Mouse (Mus musculus) heart, embryonic 14.5 days (tissue): ENCODE data around the gene Vangl1. TPM values are rescaled to one million over a fixed set of nuclear protein-coding genes. Genes with fewer than 3 reads are reported as not detected.

Experiments
- ATAC-seq: fragments of 200-750 bp; cut with Nextera tagmentation; 2 replicates; pipeline ENCODE4 v1.8.0; 2017; ENCODE audit warnings: low read depth, moderate TSS enrichment; ENCODE audit not compliant: insufficient number of reproducible peaks, insufficient read depth, low FRiP score
- H3K27ac ChIP-seq, 2 experiments: fragments of 200-500 bp in 1 of 2; fragments of 300-500 bp in 1 of 2; sonication (generic) in 1 of 2; replicated peaks in 1 of 2; 2 replicates each; pipeline ENCODE4 v1.5.1; 2012 to 2014; ENCODE audit warnings: low read depth in 2 of 2, low read length in 2 of 2, control low read depth in 1 of 2, mild to moderate bottlenecking in 1 of 2, mixed read lengths in 1 of 2; ENCODE audit not compliant: control insufficient read depth in 1 of 2, insufficient read depth in 1 of 2
- H3K27me3 ChIP-seq: fragments of 300-500 bp; sonication (generic); 2 replicates; pipeline ENCODE4 v1.6.1; 2014; ENCODE audit warnings: mild to moderate bottlenecking, low read length, control low read depth; ENCODE audit not compliant: control insufficient read depth, insufficient read depth
- H3K36me3 ChIP-seq: fragments of 300-500 bp; sonication (generic); 2 replicates; pipeline ENCODE4 v1.6.1; 2014; ENCODE audit warnings: mild to moderate bottlenecking, control low read depth, low read length, mixed read lengths; ENCODE audit not compliant: control insufficient read depth, insufficient read depth
- H3K4me1 ChIP-seq, 2 experiments: fragments of 200-500 bp in 1 of 2; fragments of 300-500 bp in 1 of 2; sonication (generic) in 1 of 2; 2 replicates each; pipeline ENCODE4 v1.6.1; 2012 to 2014; ENCODE audit warnings: low read length in 2 of 2, control low read depth in 1 of 2, mixed read lengths in 1 of 2; ENCODE audit not compliant: control insufficient read depth in 2 of 2, insufficient read depth in 2 of 2
- H3K4me2 ChIP-seq: fragments of 300-500 bp; sonication (generic); 2 replicates; pipeline ENCODE4 v1.6.1; 2014; ENCODE audit warnings: mild to moderate bottlenecking, low read length
- H3K4me3 ChIP-seq, 2 experiments: fragments of 200-500 bp in 1 of 2; fragments of 300-500 bp in 1 of 2; sonication (generic) in 1 of 2; 2 replicates each; pipeline ENCODE4 v1.5.1; 2012 to 2014; ENCODE audit warnings: low read length in 2 of 2, mild to moderate bottlenecking in 2 of 2, control low read depth in 1 of 2, low read depth in 1 of 2, moderate library complexity in 1 of 2; ENCODE audit not compliant: control insufficient read depth in 1 of 2, insufficient read depth in 1 of 2
- H3K9ac ChIP-seq: fragments of 300-500 bp; sonication (generic); 2 replicates; pipeline ENCODE4 v1.6.1; 2014; ENCODE audit warnings: mild to moderate bottlenecking, low read length
- H3K9me3 ChIP-seq: fragments of 300-500 bp; sonication (generic); 2 replicates; pipeline ENCODE4 v1.6.1; 2016; ENCODE audit warnings: low read length, control low read depth; ENCODE audit not compliant: control insufficient read depth
- WGBS: fragments of 180-500 bp; shearing (Covaris S2); extraction: QIAGEN DNeasy Blood & Tissue Kit; methylation state at CpG from one replicate; pipeline ENCODE4 v1.1.7; 2014; 5-methylcytosine and 5-hydroxymethylcytosine counted together
- polyA plus RNA-seq: library from polyadenylated mRNA; unstranded; fragments of >200 nt; fragmentation: Nextera tagmentation; extraction: Ambion mirVana; gene quantifications from 2 replicates; pipeline ENCODE4 v1.2.1, GENCODE M21; 2014

The Vangl1 gene
- polyA plus RNA-seq, 1 experiment from 2014 or later: 26.7 TPM

GRCm38 (mm10) chr3:102122046-102122445 is 82.4 kb downstream of the Vangl1 start:
- Histone ChIP-seq H3K9ac (no peak overlapping the region), H3K4me2 (no peak overlapping the region), H3K9me3 (0 out of 2 replicates have a peak, but pooled peaks cover 3% of the 10 kb centered on the region), H3K36me3 (peaks cover 63% of the 10 kb centered on the region), H3K27ac (no peak overlapping the region), H3K4me3 (no peak overlapping the region), H3K27me3 (no peaks in the 10 kb centered on the region), H3K4me1 (no peaks in the 10 kb centered on the region)
- no peak for ATAC-seq
- WGBS: 71% methylated on average over 7 of the region's 7 CpGs

DNA sequence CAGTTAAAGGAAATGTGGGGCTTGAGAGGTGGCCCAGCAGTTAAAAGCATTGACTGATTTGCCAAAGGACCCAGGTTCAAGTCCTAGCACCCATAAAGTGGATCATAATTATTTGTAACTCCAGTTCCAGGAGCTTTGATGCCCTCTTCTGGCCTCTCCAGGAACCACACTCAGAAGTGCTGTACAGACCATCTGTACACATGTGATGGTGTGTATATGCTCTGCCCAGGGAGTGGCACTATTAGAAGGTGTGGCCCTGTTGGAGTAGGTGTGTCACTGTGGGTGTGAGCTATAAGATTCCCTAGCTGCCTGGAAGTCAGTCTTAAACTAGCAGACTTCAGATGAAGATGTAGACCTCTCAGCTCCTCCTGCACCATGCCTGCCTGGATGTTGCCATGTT is 83.5 kb downstream of the Vangl1 start:
- Histone ChIP-seq H3K27me3 (no peaks in the 10 kb centered on the region), H3K36me3 (peaks cover 64% of the 10 kb centered on the region), H3K9ac (no peak overlapping the region), H3K4me2 (no peak overlapping the region), H3K4me1 (no peaks in the 10 kb centered on the region), H3K4me3 (no peak overlapping the region), H3K27ac (no peak overlapping the region), H3K9me3 (0 out of 2 replicates have a peak, but pooled peaks cover 3% of the 10 kb centered on the region)
- no peak for ATAC-seq

GRCm38 (mm10) chr3:102111979-102112599 is 92.4 kb downstream of the Vangl1 start:
- Histone ChIP-seq H3K27me3 (no peaks in the 10 kb centered on the region), H3K4me2 (no peak overlapping the region), H3K9me3 (no peaks in the 10 kb centered on the region), H3K4me1 (peaks cover 6 to 14% of the 10 kb centered on the region in 2 experiments), H3K4me3 (no peak overlapping the region), H3K9ac (no peak overlapping the region), H3K36me3 (peaks cover 51% of the 10 kb centered on the region), H3K27ac (peak overlapping the region; percentile 27 to 46; a peak in 2 of 4 replicates)
- no peak for ATAC-seq
- WGBS: 48% methylated on average over 7 of the region's 7 CpGs

GRCm38 (mm10) chr3:102108201-102108600 is 96.3 kb downstream of the Vangl1 start:
- no peaks in the 10 kb centered on the region for H3K9me3 ChIP-seq
- peaks cover 8 to 14% of the 10 kb centered on the region in 2 experiments for H3K4me1 ChIP-seq
- peaks cover 15% of the 10 kb centered on the region for H3K36me3 ChIP-seq
- H3K4me2 ChIP-seq: no peak overlapping the region
- no peak overlapping the region for H3K4me3 ChIP-seq
- WGBS: 87% methylated on average over 3 of the region's 3 CpGs
- H3K9ac ChIP-seq: no peak overlapping the region
- ATAC-seq: no peak
- no peaks in the 10 kb centered on the region for H3K27me3 ChIP-seq
- H3K27ac ChIP-seq: no peak overlapping the region

- Histone ChIP-seq H3K27me3 (no peaks in the 10 kb centered on the region), H3K9me3 (no peaks in the 10 kb centered on the region), H3K36me3 (peaks cover 7% of the 10 kb centered on the region; the same call in 1 of the 2 replicates), H3K4me1 (peaks cover 17 to 22% of the 10 kb centered on the region in 2 experiments), H3K4me3 (no peak overlapping the region), H3K4me2 (no peak overlapping the region), H3K9ac (no peak overlapping the region), H3K27ac (no peak overlapping the region)
- 68% methylated on average over 9 of the region's 9 CpGs for WGBS
- no peak for ATAC-seq
Observed at GRCm38 (mm10) chr3:102103811-102104565, 100.5 kb downstream of the Vangl1 start.

Other genes with a start within 250 kb of the Vangl1 start
- gene Nhlh2, start 194.6 kb downstream of the Vangl1 start, polyA plus RNA-seq: not detected in 2 replicates
- 433 and 482 TPM in 2 replicates for gene Casq2, start 118.3 kb downstream of the Vangl1 start, polyA plus RNA-seq